Mouse (Mus musculus): ENCODE results near the gene Dennd6a. TPM values are rescaled to one million over a fixed set of nuclear protein-coding genes. Genes with fewer than 3 reads are reported as not detected.

Gene Dennd6a
- total RNA-seq, 1 experiment, result 19.9 TPM

DNA sequence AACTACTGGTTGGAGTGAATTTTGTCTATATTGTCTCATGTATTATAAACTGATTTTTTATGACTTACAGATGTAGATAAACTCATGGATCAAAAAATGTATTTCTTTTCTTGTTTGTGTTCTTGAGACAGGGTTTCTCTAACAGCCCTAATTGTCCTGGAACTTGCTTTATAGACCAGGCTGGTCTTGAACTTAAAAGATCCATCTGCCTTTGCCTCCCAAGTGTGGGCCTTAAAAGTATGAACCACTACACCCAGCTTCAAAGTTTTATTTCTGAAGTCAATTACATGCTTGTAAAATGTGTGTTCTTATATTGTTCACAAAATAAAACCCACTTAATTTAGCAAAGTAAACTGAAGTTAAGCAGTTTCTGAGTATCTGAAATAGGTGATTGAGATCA lies 84.5 kb downstream of the Dennd6a start:
- no peak for DNase-seq (ENCODE audit: low read depth, low spot score)
- H3K9ac ChIP-seq (ENCODE audit: insufficient read depth, low read depth, low read length, poor library complexity, severe bottlenecking), result no peak overlapping the region
- no peaks in the 10 kb centered on the region for H3K4me1 ChIP-seq (ENCODE audit: control insufficient read depth in 2 of 2, insufficient read depth in 2 of 2, low read length in 2 of 2, poor library complexity in 1 of 2)
- in situ Hi-C loops (cut with MboI; ENCODE audit: low sequenced_read_pairs in 2 of 2, unreplicated experiment in 2 of 2), result no loop called here
- peaks cover 5% of the 10 kb centered on the region for H3K36me3 ChIP-seq (ENCODE audit: control insufficient read depth, insufficient read depth, low read length, poor library complexity, severe bottlenecking)
- H3K4me3 ChIP-seq (ENCODE audit: insufficient read depth in 1 of 2, low read depth in 1 of 2, low read length in 2 of 2, poor library complexity in 1 of 2, severe bottlenecking in 1 of 2), result no peak overlapping the region
- no peaks in the 10 kb centered on the region for H3K9me3 ChIP-seq (ENCODE audit: control insufficient read depth, insufficient read depth, low read depth, low read length)
- H3K27ac ChIP-seq (ENCODE audit: insufficient read depth, low read depth, low read length, poor library complexity, severe bottlenecking), result no peak overlapping the region
- TF ChIP-seq ZNF384 (IDR thresholded peaks at IDR 0.05; ENCODE audit: low read depth, low read length), result no peak
- no peak for TF ChIP-seq ZC3H11A (IDR thresholded peaks at IDR 0.05; ENCODE audit: borderline replicate concordance, low read depth, low read length)
- TF ChIP-seq HCFC1 (IDR thresholded peaks at IDR 0.05; ENCODE audit: borderline replicate concordance, insufficient read depth, low read length), result no peak
- TF ChIP-seq CHD2 (IDR thresholded peaks at IDR 0.05; ENCODE audit: low read depth, low read length), result no peak
- no peak for TF ChIP-seq MAFK (IDR thresholded peaks at IDR 0.05; ENCODE audit: insufficient read depth, low read depth, low read length)

DNA sequence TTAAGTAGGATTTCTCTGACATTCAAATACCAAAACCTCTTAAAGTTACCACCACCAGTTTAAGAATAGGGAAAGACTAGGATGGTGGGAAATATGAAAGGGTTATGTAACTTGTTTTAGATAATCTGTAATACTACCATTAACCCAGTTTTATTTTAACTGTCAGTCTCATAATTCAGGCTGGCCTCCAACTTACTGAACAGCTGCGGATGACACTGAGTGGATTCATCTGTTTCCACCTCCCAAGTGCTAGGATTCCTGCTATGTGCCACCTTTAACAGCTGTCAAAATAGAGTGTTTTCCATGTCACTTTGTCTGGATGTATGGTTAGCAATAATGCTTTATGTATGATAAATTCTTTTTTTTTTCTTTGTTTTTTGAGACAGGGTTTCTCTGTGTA lies 86.6 kb downstream of the Dennd6a start:
- in situ Hi-C loops (cut with MboI; ENCODE audit: low sequenced_read_pairs in 2 of 2, unreplicated experiment in 2 of 2), result no loop called here
- Histone ChIP-seq H3K4me1 (ENCODE audit: control insufficient read depth in 2 of 2, insufficient read depth in 2 of 2, low read length in 2 of 2, poor library complexity in 1 of 2) (no peaks in the 10 kb centered on the region), H3K4me3 (ENCODE audit: insufficient read depth in 1 of 2, low read depth in 1 of 2, low read length in 2 of 2, poor library complexity in 1 of 2, severe bottlenecking in 1 of 2) (no peak overlapping the region), H3K9me3 (ENCODE audit: control insufficient read depth, insufficient read depth, low read depth, low read length) (no peaks in the 10 kb centered on the region), H3K27ac (ENCODE audit: insufficient read depth, low read depth, low read length, poor library complexity, severe bottlenecking) (no peak overlapping the region), H3K9ac (ENCODE audit: insufficient read depth, low read depth, low read length, poor library complexity, severe bottlenecking) (no peak overlapping the region), H3K36me3 (ENCODE audit: control insufficient read depth, insufficient read depth, low read length, poor library complexity, severe bottlenecking) (peaks cover 7% of the 10 kb centered on the region)
- TF ChIP-seq ZNF384 (IDR thresholded peaks at IDR 0.05; ENCODE audit: low read depth, low read length), result no peak
- TF ChIP-seq HCFC1 (IDR thresholded peaks at IDR 0.05; ENCODE audit: borderline replicate concordance, insufficient read depth, low read length), result no peak
- TF ChIP-seq CHD2 (IDR thresholded peaks at IDR 0.05; ENCODE audit: low read depth, low read length), result no peak
- TF ChIP-seq MAFK (IDR thresholded peaks at IDR 0.05; ENCODE audit: insufficient read depth, low read depth, low read length), result no peak
- TF ChIP-seq ZC3H11A (IDR thresholded peaks at IDR 0.05; ENCODE audit: borderline replicate concordance, low read depth, low read length), result no peak
- DNase-seq (ENCODE audit: low read depth, low spot score), result no peak

DNA sequence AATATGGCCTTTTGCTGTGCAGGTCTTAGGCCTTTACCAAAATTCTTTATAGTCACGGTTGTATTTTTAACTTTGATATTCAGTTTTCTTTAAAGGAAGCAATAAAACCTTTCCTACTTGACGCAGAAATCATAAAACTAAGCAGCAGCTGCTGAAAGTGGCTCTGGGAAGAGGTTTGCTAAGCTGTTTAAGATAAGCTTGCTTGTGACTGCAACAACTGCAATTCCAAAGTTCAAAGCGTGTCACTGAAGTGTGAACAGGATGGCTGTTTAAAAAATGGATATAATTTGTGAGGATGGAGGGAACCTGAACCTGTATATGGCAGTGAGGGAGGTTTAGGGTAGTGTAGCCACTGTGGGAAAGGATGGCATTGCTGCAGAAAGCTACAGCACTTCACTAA lies 88.4 kb downstream of the Dennd6a start:
- Histone ChIP-seq H3K4me3 (ENCODE audit: insufficient read depth in 1 of 2, low read depth in 1 of 2, low read length in 2 of 2, poor library complexity in 1 of 2, severe bottlenecking in 1 of 2) (no peak overlapping the region), H3K27ac (ENCODE audit: insufficient read depth, low read depth, low read length, poor library complexity, severe bottlenecking) (no peak overlapping the region), H3K36me3 (ENCODE audit: control insufficient read depth, insufficient read depth, low read length, poor library complexity, severe bottlenecking) (peaks cover 9% of the 10 kb centered on the region), H3K9me3 (ENCODE audit: control insufficient read depth, insufficient read depth, low read depth, low read length) (no peaks in the 10 kb centered on the region), H3K9ac (ENCODE audit: insufficient read depth, low read depth, low read length, poor library complexity, severe bottlenecking) (no peak overlapping the region), H3K4me1 (ENCODE audit: control insufficient read depth in 2 of 2, insufficient read depth in 2 of 2, low read length in 2 of 2, poor library complexity in 1 of 2) (no peaks in the 10 kb centered on the region)
- in situ Hi-C loops (cut with MboI; ENCODE audit: low sequenced_read_pairs in 2 of 2, unreplicated experiment in 2 of 2), result no loop called here
- TF ChIP-seq MAFK (IDR thresholded peaks at IDR 0.05; ENCODE audit: insufficient read depth, low read depth, low read length) (no peak), ZNF384 (IDR thresholded peaks at IDR 0.05; ENCODE audit: low read depth, low read length) (no peak), CHD2 (IDR thresholded peaks at IDR 0.05; ENCODE audit: low read depth, low read length) (no peak), HCFC1 (IDR thresholded peaks at IDR 0.05; ENCODE audit: borderline replicate concordance, insufficient read depth, low read length) (no peak), ZC3H11A (IDR thresholded peaks at IDR 0.05; ENCODE audit: borderline replicate concordance, low read depth, low read length) (no peak)
- DNase-seq (ENCODE audit: low read depth, low spot score), result no peak

DNA sequence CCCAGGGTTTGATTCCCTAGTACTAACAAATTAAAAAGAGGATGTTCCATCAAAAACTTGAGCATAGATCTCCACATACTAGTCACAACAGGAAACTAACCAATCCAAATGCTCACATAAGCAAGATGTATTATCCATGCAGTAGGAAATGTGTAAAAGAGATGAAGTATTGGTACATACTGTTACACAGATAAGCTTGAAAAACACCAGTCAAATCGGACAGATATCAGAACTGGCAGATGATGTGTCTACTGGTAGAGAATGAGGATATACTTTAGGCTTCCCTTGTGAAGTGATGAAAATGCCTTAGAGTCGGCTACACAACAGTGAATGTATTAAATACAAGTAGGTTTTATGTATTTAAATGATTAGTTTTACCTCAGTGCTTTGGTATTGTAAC lies 88.8 kb downstream of the Dennd6a start:
- Histone ChIP-seq H3K4me3 (ENCODE audit: insufficient read depth in 1 of 2, low read depth in 1 of 2, low read length in 2 of 2, poor library complexity in 1 of 2, severe bottlenecking in 1 of 2) (no peak overlapping the region), H3K9me3 (ENCODE audit: control insufficient read depth, insufficient read depth, low read depth, low read length) (no peaks in the 10 kb centered on the region), H3K36me3 (ENCODE audit: control insufficient read depth, insufficient read depth, low read length, poor library complexity, severe bottlenecking) (peaks cover 8% of the 10 kb centered on the region), H3K27ac (ENCODE audit: insufficient read depth, low read depth, low read length, poor library complexity, severe bottlenecking) (no peak overlapping the region), H3K4me1 (ENCODE audit: control insufficient read depth in 2 of 2, insufficient read depth in 2 of 2, low read length in 2 of 2, poor library complexity in 1 of 2) (no peaks in the 10 kb centered on the region), H3K9ac (ENCODE audit: insufficient read depth, low read depth, low read length, poor library complexity, severe bottlenecking) (no peak overlapping the region)
- in situ Hi-C loops (cut with MboI; ENCODE audit: low sequenced_read_pairs in 2 of 2, unreplicated experiment in 2 of 2), result no loop called here
- TF ChIP-seq ZC3H11A (IDR thresholded peaks at IDR 0.05; ENCODE audit: borderline replicate concordance, low read depth, low read length), result no peak
- no peak for TF ChIP-seq MAFK (IDR thresholded peaks at IDR 0.05; ENCODE audit: insufficient read depth, low read depth, low read length)
- no peak for TF ChIP-seq ZNF384 (IDR thresholded peaks at IDR 0.05; ENCODE audit: low read depth, low read length)
- TF ChIP-seq CHD2 (IDR thresholded peaks at IDR 0.05; ENCODE audit: low read depth, low read length), result no peak
- no peak for TF ChIP-seq HCFC1 (IDR thresholded peaks at IDR 0.05; ENCODE audit: borderline replicate concordance, insufficient read depth, low read length)
- no peak for DNase-seq (ENCODE audit: low read depth, low spot score)

DNA sequence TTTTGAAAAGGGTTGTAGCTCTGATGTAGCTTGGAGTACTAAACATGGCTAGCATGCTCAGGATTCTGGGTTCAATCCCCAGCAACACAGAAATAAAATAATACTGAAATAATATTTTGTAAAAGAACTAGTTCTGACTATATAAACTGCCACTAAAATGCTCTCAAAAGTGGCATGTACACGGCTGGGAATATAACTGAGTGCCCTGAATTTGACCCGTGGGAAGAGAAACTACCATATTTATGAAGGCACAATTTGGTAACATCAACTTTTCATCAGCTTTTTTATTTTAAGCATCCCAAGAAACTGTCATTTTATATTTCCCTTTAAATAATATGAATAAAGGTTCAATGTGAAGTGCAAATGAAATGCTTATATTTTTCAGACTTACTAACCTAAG lies 90.2 kb downstream of the Dennd6a start:
- Histone ChIP-seq H3K9ac (ENCODE audit: insufficient read depth, low read depth, low read length, poor library complexity, severe bottlenecking) (no peak overlapping the region), H3K4me3 (ENCODE audit: insufficient read depth in 1 of 2, low read depth in 1 of 2, low read length in 2 of 2, poor library complexity in 1 of 2, severe bottlenecking in 1 of 2) (no peak overlapping the region), H3K9me3 (ENCODE audit: control insufficient read depth, insufficient read depth, low read depth, low read length) (no peaks in the 10 kb centered on the region), H3K4me1 (ENCODE audit: control insufficient read depth in 2 of 2, insufficient read depth in 2 of 2, low read length in 2 of 2, poor library complexity in 1 of 2) (no peaks in the 10 kb centered on the region), H3K27ac (ENCODE audit: insufficient read depth, low read depth, low read length, poor library complexity, severe bottlenecking) (no peak overlapping the region), H3K36me3 (ENCODE audit: control insufficient read depth, insufficient read depth, low read length, poor library complexity, severe bottlenecking) (peaks cover 8% of the 10 kb centered on the region)
- DNase-seq (ENCODE audit: low read depth, low spot score), result no peak
- in situ Hi-C loops (cut with MboI; ENCODE audit: low sequenced_read_pairs in 2 of 2, unreplicated experiment in 2 of 2), result no loop called here
- TF ChIP-seq CHD2 (IDR thresholded peaks at IDR 0.05; ENCODE audit: low read depth, low read length), result no peak
- TF ChIP-seq ZNF384 (IDR thresholded peaks at IDR 0.05; ENCODE audit: low read depth, low read length), result no peak
- no peak for TF ChIP-seq HCFC1 (IDR thresholded peaks at IDR 0.05; ENCODE audit: borderline replicate concordance, insufficient read depth, low read length)
- TF ChIP-seq MAFK (IDR thresholded peaks at IDR 0.05; ENCODE audit: insufficient read depth, low read depth, low read length), result no peak
- no peak for TF ChIP-seq ZC3H11A (IDR thresholded peaks at IDR 0.05; ENCODE audit: borderline replicate concordance, low read depth, low read length)

All from ES-E14 (cell line).